Mouse (Mus musculus) erythroblast, embryonic 14.5 days (primary cell): ENCODE measurements around the gene B830017H08Rik.

Source experiments
- GATA1 ChIP-seq: IDR thresholded peaks from 2 replicates; pipeline ENCODE4 v1.6.1; 2012; ENCODE audit warnings: low read length, inconsistent platforms, mixed read lengths
- TAL1 ChIP-seq: IDR thresholded peaks from 3 replicates; pipeline ENCODE4 v1.6.1; 2012; ENCODE audit warnings: low read length, inconsistent platforms, mixed read lengths

GRCm38 (mm10) chr16:17871248-17871647, 38.3 kb downstream of the B830017H08Rik start:
- TF ChIP-seq TAL1, result no peak
- TF ChIP-seq GATA1, result no peak
